ENCODE assay signal across 31 mouse cellular contexts in the genomic region with DNA sequence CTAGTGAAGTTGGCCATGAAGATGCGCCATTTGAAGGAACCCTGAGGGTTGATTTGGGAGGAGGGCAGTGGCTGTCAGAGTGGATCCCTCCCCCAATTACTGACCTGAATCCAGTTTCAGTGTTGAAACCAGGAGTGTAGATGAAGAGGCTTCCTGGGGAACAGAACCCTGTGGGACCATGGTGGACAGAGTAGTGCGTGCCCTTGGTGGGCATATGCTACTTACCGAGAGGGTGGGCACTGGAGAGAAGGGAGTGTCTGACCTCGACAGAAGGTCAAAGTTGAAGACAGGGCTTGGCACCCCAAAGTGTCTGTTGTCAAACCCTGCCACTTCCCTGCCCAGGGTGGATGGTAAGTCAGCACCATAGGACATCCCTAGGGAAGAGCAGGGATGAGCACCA. TPM values are rescaled to one million over a fixed set of nuclear protein-coding genes. Genes with fewer than 3 reads are reported as not detected.
"Had no signal": no experiment of that assay in that cellular context is flagged by ENCODE, and none has a peak within 500 bp of the region (broad histone marks: within the 10 kb centered on the region; RNA-seq: fewer than 3 reads in every experiment).

No protein-coding gene starts in this region.

RNA-seq across cellular contexts. Expression of gene Oas1g, which starts 6.5 kb away (rescaled TPM):
- total RNA-seq: gastrocnemius, adult 18-20 months; gastrocnemius, adult 8-10 months; gastrocnemius, postnatal 10 days; gastrocnemius, postnatal 25 days; gastrocnemius, postnatal 4 days; heart, adult 18-20 months had no signal
- polyA plus RNA-seq: embryonic facial prominence, embryonic 10.5 days; embryonic facial prominence, embryonic 11.5 days; erythroblast, embryonic 14.5 days; forebrain, embryonic 10.5 days; forebrain, embryonic 12.5 days; forebrain, embryonic 14.5 days; forebrain, embryonic 16.5 days; heart, embryonic 11.5 days had no signal

RNA-seq across cellular contexts. Expression of gene Oas1a, which starts 13.5 kb away (rescaled TPM):
- total RNA-seq: gastrocnemius, adult 8-10 months; gastrocnemius, postnatal 10 days; gastrocnemius, postnatal 14 days had no signal
- polyA plus RNA-seq: erythroblast, embryonic 14.5 days had no signal

RNA-seq across cellular contexts. Expression of gene Oas1d, which starts 20.5 kb away (rescaled TPM):
- total RNA-seq: common myeloid progenitor, adult 5-6 weeks; gastrocnemius, adult 18-20 months; gastrocnemius, adult 2 months; gastrocnemius, adult 8-10 months; gastrocnemius, postnatal 10 days; gastrocnemius, postnatal 14 days; gastrocnemius, postnatal 25 days; gastrocnemius, postnatal 36 days; gastrocnemius, postnatal 4 days; granulocyte monocyte progenitor cell, adult 5-6 weeks; heart, adult 18-20 months; heart, adult 2 months; heart, adult 8-10 months had no signal
- polyA plus RNA-seq: cortical plate, adult 2 months; embryonic facial prominence, embryonic 10.5 days; embryonic facial prominence, embryonic 11.5 days; embryonic facial prominence, embryonic 12.5 days; embryonic facial prominence, embryonic 13.5 days; embryonic facial prominence, embryonic 14.5 days; embryonic facial prominence, embryonic 15.5 days; erythroblast, embryonic 14.5 days; forebrain, embryonic 10.5 days; forebrain, embryonic 12.5 days; forebrain, embryonic 13.5 days; forebrain, embryonic 15.5 days; forebrain, embryonic 16.5 days; gonadal fat pad, adult 2 months; heart, adult 2 months; heart, embryonic 11.5 days had no signal

RNA-seq across cellular contexts. Expression of gene Oas1h, which starts 32.6 kb away (rescaled TPM):
- total RNA-seq: common myeloid progenitor, adult 5-6 weeks; forebrain, postnatal 0 days; gastrocnemius, adult 18-20 months; gastrocnemius, adult 2 months; gastrocnemius, adult 8-10 months; gastrocnemius, postnatal 10 days; gastrocnemius, postnatal 14 days; gastrocnemius, postnatal 25 days; gastrocnemius, postnatal 36 days; gastrocnemius, postnatal 4 days; granulocyte monocyte progenitor cell, adult 5-6 weeks; heart, adult 18-20 months; heart, adult 2 months; heart, adult 8-10 months had no signal
- polyA plus RNA-seq: cortical plate, adult 2 months; embryonic facial prominence, embryonic 10.5 days; embryonic facial prominence, embryonic 11.5 days; embryonic facial prominence, embryonic 12.5 days; embryonic facial prominence, embryonic 13.5 days; embryonic facial prominence, embryonic 14.5 days; embryonic facial prominence, embryonic 15.5 days; erythroblast, embryonic 14.5 days; forebrain, embryonic 10.5 days; forebrain, embryonic 12.5 days; forebrain, embryonic 13.5 days; forebrain, embryonic 14.5 days; forebrain, embryonic 15.5 days; forebrain, embryonic 16.5 days; forebrain, postnatal 0 days; frontal cortex, adult 2 months; gonadal fat pad, adult 2 months; heart, adult 2 months; heart, embryonic 11.5 days had no signal

RNA-seq across cellular contexts. Expression of gene Oas1f, which starts 46.7 kb away (rescaled TPM):
- total RNA-seq: common myeloid progenitor, adult 5-6 weeks; forebrain, postnatal 0 days; gastrocnemius, adult 18-20 months; gastrocnemius, adult 2 months; gastrocnemius, adult 8-10 months; gastrocnemius, postnatal 10 days; gastrocnemius, postnatal 14 days; gastrocnemius, postnatal 25 days; gastrocnemius, postnatal 36 days; gastrocnemius, postnatal 4 days; granulocyte monocyte progenitor cell, adult 5-6 weeks; heart, adult 18-20 months; heart, adult 2 months; heart, adult 8-10 months had no signal
- polyA plus RNA-seq: cortical plate, adult 2 months; embryonic facial prominence, embryonic 10.5 days; embryonic facial prominence, embryonic 11.5 days; embryonic facial prominence, embryonic 12.5 days; embryonic facial prominence, embryonic 13.5 days; erythroblast, embryonic 14.5 days; forebrain, embryonic 10.5 days; forebrain, embryonic 12.5 days; forebrain, embryonic 13.5 days; forebrain, embryonic 14.5 days; forebrain, embryonic 15.5 days; forebrain, embryonic 16.5 days; forebrain, postnatal 0 days; frontal cortex, adult 2 months; gonadal fat pad, adult 2 months; heart, adult 2 months; heart, embryonic 11.5 days had no signal
